Mouse (Mus musculus) neural tube, embryonic 11.5 days (tissue): ENCODE measurements around the gene Lcn4. TPM values are rescaled to one million over a fixed set of nuclear protein-coding genes. Genes with fewer than 3 reads are reported as not detected.

Experiments used
- ATAC-seq: fragments of 200-750 bp; cut with Nextera tagmentation; 2 replicates; pipeline ENCODE4 v1.8.0; 2017; ENCODE audit warnings: moderate number of reproducible peaks, mild to moderate bottlenecking, moderate TSS enrichment, moderate library complexity; ENCODE audit not compliant: insufficient read depth, low FRiP score, low TSS enrichment
- DNase-seq: peaks from one replicate; pipeline ENCODE4 v3.0.0-alpha.2; 2015; ENCODE audit warnings: low spot score
- H3K27ac ChIP-seq: fragments of 300-500 bp; sonication (generic); 2 replicates; pipeline ENCODE4 v1.5.1; 2014; ENCODE audit warnings: low read depth, mild to moderate bottlenecking, low read length
- H3K27me3 ChIP-seq: fragments of 300-500 bp; sonication (generic); 2 replicates; pipeline ENCODE4 v1.6.1; 2014; ENCODE audit warnings: mild to moderate bottlenecking, low read length, mixed read lengths; ENCODE audit not compliant: control insufficient read depth, insufficient read depth
- H3K36me3 ChIP-seq: fragments of 300-500 bp; sonication (generic); 2 replicates; pipeline ENCODE4 v1.6.1; 2014; ENCODE audit warnings: mild to moderate bottlenecking, low read length, moderate library complexity, mixed read lengths; ENCODE audit not compliant: control insufficient read depth, insufficient read depth
- H3K4me1 ChIP-seq: fragments of 300-500 bp; sonication (generic); 2 replicates; pipeline ENCODE4 v1.6.1; 2014; ENCODE audit warnings: low read length, mixed read lengths; ENCODE audit not compliant: control insufficient read depth, insufficient read depth
- H3K4me2 ChIP-seq: fragments of 300-500 bp; sonication (generic); 2 replicates; pipeline ENCODE4 v1.6.1; 2014; ENCODE audit warnings: low read depth, mild to moderate bottlenecking, moderate library complexity
- H3K4me3 ChIP-seq: fragments of 300-500 bp; sonication (generic); 2 replicates; pipeline ENCODE4 v1.5.1; 2014; ENCODE audit warnings: low read depth, low read length
- H3K9ac ChIP-seq: fragments of 300-500 bp; sonication (generic); 2 replicates; pipeline ENCODE4 v1.6.1; 2014; ENCODE audit warnings: mild to moderate bottlenecking, low read length
- H3K9me3 ChIP-seq: fragments of 300-500 bp; sonication (generic); 2 replicates; pipeline ENCODE4 v1.6.1; 2016; ENCODE audit warnings: low read length; ENCODE audit not compliant: control insufficient read depth
- WGBS: fragments of 180-500 bp; shearing (Covaris S2); extraction: QIAGEN DNeasy Blood & Tissue Kit; methylation state at CpG from one replicate; pipeline ENCODE4 v1.1.7; 2014; 5-methylcytosine and 5-hydroxymethylcytosine counted together
- polyA plus RNA-seq: library from polyadenylated mRNA; unstranded; fragments of >200 nt; fragmentation: Nextera tagmentation; extraction: Ambion mirVana; gene quantifications from 2 replicates; pipeline ENCODE4 v1.2.1, GENCODE M21; 2014

Gene Lcn4
- polyA plus RNA-seq, 1 experiment from 2014 or later, result not detected

DNA sequence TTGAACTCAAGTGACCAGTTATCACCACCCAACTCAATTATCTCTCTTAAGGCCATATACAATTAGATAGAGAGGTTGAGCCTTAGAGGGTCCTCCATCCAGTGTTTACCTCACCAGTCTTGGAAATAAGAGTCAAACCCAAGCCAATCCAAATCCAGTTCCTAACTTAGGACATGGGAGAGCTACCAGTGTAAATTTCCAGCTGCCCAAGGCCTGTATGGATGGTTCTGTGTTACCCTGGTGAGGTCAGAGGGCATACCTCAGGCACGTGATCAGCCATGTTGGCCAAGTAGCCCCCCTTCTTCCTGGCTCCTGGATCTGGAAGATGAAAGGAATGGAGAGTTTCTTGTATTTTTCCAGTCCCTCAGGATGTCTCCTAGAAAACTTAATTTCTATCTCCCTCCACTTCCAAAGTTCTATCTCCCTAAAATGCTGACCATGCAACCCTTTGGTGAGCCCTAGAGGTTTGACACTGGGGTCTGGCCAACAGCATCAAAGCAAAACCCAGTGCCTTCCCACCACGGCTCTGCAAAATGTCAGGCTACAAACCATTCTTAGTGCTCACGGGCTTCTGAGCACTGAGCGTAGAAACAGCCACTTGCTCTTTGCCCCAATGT, 33.7 kb downstream of the Lcn4 start:
- no peaks in the 10 kb centered on the region for H3K27me3 ChIP-seq
- no peak overlapping the region for H3K4me3 ChIP-seq
- no peaks in the 10 kb centered on the region for H3K9me3 ChIP-seq
- no peak overlapping the region for H3K4me2 ChIP-seq
- no peak overlapping the region for H3K27ac ChIP-seq
- H3K4me1 ChIP-seq, result peaks cover 11% of the 10 kb centered on the region
- WGBS, result 82% methylated on average over 4 of the region's 4 CpGs
- ATAC-seq (no peak), DNase-seq (no peak)
- no peak overlapping the region for H3K9ac ChIP-seq
- H3K36me3 ChIP-seq, result peaks cover 9% of the 10 kb centered on the region

- Histone ChIP-seq H3K4me3 (no peak overlapping the region), H3K36me3 (peaks cover 9% of the 10 kb centered on the region), H3K4me1 (peaks cover 11% of the 10 kb centered on the region), H3K27ac (no peak overlapping the region), H3K9me3 (no peaks in the 10 kb centered on the region), H3K4me2 (no peak overlapping the region), H3K27me3 (no peaks in the 10 kb centered on the region), H3K9ac (no peak overlapping the region)
- ATAC-seq (no peak), DNase-seq (no peak)
- WGBS, result 57% methylated on average over 2 of the region's 2 CpGs
Measured at GRCm38 (mm10) chr2:26636325-26636635, 34.8 kb downstream of the Lcn4 start.

GRCm38 (mm10) chr2:26635489-26636324, 35.4 kb downstream of the Lcn4 start:
- peaks cover 13% of the 10 kb centered on the region for H3K4me1 ChIP-seq
- no peaks in the 10 kb centered on the region for H3K27me3 ChIP-seq
- H3K9me3 ChIP-seq, result no peaks in the 10 kb centered on the region
- WGBS, result 76% methylated on average over 21 of the region's 21 CpGs
- no peak for DNase-seq
- H3K36me3 ChIP-seq, result peaks cover 9% of the 10 kb centered on the region
- H3K4me3 ChIP-seq, result no peak overlapping the region
- ATAC-seq, result no peak
- H3K4me2 ChIP-seq, result no peak overlapping the region
- no peak overlapping the region for H3K27ac ChIP-seq
- no peak overlapping the region for H3K9ac ChIP-seq

DNA sequence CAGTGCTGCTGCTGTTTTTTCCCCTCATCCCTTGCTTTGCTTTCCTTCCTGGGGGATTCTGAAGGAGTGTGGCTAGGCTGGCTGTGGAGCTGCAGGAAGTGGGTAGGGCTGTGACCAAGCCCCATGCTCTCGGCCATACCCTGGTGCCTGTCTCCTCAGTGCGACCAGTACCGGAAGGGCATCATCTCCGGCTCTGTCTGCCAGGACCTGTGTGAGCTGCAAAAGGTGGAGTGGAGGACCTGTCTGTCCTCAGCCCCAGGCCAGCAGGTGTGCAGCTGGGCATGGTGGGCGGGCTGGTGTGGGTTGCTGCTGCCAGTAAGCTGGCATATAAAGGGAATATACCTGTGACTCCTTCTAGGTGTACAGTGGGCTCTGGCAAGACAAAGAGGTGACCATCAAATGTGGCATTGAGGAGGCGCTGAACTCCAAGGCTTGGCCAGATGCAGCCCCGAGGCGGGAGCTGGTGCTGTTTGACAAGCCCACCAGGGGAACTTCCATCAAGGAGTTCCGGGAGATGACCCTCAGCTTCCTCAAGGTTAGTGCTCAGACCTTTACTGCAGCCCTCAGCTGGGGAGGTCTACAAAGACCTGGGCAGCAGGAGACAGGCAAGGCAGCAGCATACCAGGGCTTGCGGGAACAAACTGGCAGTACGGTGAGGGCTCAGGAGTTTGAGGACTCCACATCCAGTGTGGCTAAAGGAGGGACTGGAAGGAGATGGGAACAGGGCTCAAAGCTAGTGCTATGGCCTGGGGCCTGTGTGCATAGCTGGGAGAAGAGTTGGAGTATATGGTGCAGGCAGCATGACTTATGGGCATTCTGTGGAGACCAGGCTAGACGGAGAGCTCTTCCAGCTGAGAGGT, 36.2 kb downstream of the Lcn4 start:
- WGBS, result 73% methylated on average over 12 of the region's 12 CpGs
- Histone ChIP-seq H3K36me3 (peaks cover 9% of the 10 kb centered on the region), H3K4me1 (peaks cover 17% of the 10 kb centered on the region), H3K9me3 (no peaks in the 10 kb centered on the region), H3K4me2 (no peak overlapping the region), H3K9ac (no peak overlapping the region), H3K27ac (no peak overlapping the region), H3K27me3 (no peaks in the 10 kb centered on the region), H3K4me3 (no peak overlapping the region)
- DNase-seq, result no peak
- ATAC-seq, result no peak

GRCm38 (mm10) chr2:26633953-26634530, 37.0 kb downstream of the Lcn4 start:
- ATAC-seq (no peak), DNase-seq (no peak)
- Histone ChIP-seq H3K27me3 (no peaks in the 10 kb centered on the region), H3K36me3 (peaks cover 9% of the 10 kb centered on the region), H3K9me3 (no peaks in the 10 kb centered on the region), H3K4me2 (no peak overlapping the region), H3K4me1 (peaks cover 24% of the 10 kb centered on the region), H3K9ac (no peak overlapping the region), H3K4me3 (no peak overlapping the region), H3K27ac (no peak overlapping the region)
- WGBS, result 75% methylated on average over 4 of the region's 4 CpGs

GRCm38 (mm10) chr2:26632541-26633395, 38.3 kb downstream of the Lcn4 start:
- no peak for ATAC-seq
- Histone ChIP-seq H3K4me3 (no peak overlapping the region), H3K4me2 (no peak overlapping the region), H3K36me3 (peaks cover 7% of the 10 kb centered on the region), H3K27me3 (no peaks in the 10 kb centered on the region), H3K4me1 (peaks cover 20% of the 10 kb centered on the region), H3K9me3 (no peaks in the 10 kb centered on the region), H3K9ac (no peak overlapping the region), H3K27ac (no peak overlapping the region)
- WGBS, result 82% methylated on average over 16 of the region's 16 CpGs
- DNase-seq, result no peak

DNA sequence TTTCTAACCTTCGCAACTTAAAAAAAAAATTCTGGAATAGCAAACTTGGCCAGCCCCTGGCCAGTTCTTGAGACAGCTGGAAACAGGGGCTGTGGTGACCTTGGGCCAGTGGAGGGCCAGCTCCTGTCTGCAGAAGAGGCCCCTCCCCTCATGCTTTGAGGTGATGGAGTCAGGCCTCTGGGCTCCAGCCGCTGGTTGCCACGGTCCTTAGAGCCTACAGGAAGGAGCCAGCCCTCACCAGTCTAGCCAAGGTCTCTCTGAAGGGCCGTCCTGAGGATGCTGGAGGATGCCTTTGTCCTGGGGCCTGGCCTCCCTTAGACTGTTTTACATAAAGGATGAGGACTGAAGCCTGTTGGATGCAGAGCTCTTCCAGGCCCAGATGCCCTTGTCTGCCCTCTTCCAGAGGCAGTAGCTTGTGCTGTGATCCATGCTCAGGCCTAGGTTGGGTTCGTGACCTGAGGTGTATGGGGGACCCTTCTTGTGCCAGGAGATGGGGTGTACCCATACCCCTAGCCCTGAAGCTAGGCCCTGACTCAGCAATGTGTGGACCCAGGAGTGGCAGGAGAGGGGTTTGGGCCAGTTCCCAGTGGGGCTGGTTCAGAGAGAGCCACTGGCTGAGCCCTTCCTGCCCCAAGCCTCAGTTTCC, 42.2 kb downstream of the Lcn4 start:
- peaks cover 20% of the 10 kb centered on the region for H3K4me1 ChIP-seq
- DNase-seq, result peak; percentile 54
- 21% methylated on average over 5 of the region's 5 CpGs for WGBS
- H3K9ac ChIP-seq, result peak overlapping the region; percentile 82
- peak overlapping the region; percentile 58 for H3K4me3 ChIP-seq
- peak overlapping the region; percentile 44; the same call in 1 of the 2 replicates for H3K27ac ChIP-seq
- H3K36me3 ChIP-seq, result no peaks in the 10 kb centered on the region
- no peaks in the 10 kb centered on the region for H3K27me3 ChIP-seq
- H3K9me3 ChIP-seq, result no peaks in the 10 kb centered on the region
- peak; percentile 24; the same call in 1 of the 2 replicates for ATAC-seq
- H3K4me2 ChIP-seq, result peak overlapping the region; percentile 98
